Mouse (Mus musculus) spleen, postnatal 36 days (tissue): ENCODE measurements around the gene Gm21731.
"Not testable (repeated sequence)": the region's sequence is repeated elsewhere in the genome, so short reads cannot be mapped to it uniquely, and the experiment has no call there.

ENCODE experiments used
- DNase-seq, 2 experiments: peaks; one replicate each; pipeline ENCODE4 v3.0.0; 2022; ENCODE audit warnings: low spot score in 2 of 2, mixed read lengths in 1 of 2

Gene Gm21731

GRCm38 (mm10) chr13:120238811-120239210, at the start of gene Gm21731:
Gene Gm21731, plus strand, starts transcription at chr13:120239111.
- DNase-seq, result not testable (repeated sequence)

- not testable (repeated sequence) for DNase-seq
Observed at GRCm38 (mm10) chr13:120196189-120196821, 42.6 kb upstream of the Gm21731 start.

DNA sequence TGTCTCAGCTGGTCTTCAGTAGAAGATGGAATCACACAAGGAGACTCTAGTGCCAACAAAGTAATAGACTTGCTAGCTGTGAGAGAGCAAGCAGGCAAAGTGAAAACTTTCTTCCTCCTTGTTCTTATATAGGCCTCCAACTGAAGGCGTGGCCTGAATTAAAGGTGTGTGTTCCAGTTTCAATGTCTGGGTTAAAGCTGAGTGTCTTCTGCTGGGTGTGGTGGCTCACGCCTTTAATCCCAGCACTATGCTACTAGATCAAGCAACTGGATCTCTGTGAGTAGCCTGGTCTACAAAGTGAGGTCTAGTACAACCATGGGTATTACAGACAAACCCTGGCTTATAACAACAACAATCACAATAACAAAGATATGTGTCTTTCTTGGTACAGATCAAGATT, 23.1 kb upstream of the Gm21731 start, which contains the start of gene Gm21762:
TSS of gene Gm21762 (minus strand) at position 101 of the 400 bp plus-strand sequence.
- DNase-seq, result not testable (repeated sequence)

DNA sequence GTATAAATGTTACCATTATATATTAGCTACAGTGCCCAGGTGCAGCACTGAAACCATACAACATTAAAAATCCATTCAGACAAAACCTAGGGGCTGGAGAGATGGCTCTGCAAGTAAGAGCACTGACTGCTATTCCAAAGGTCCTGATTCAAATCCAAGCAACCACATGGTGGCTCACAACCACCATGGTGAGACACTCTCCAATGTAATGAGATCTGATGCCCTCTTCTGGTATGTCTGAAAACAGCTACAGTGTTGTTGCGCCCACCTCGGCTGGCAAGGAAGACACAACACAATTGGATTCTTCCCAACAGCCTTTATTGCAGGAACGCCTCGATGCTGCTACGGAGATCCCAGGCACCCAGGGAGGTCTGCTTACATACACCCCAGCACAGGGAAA, 18.0 kb upstream of the Gm21731 start:
- peak in 1 of 2 experiments; percentile 6 for DNase-seq

- not testable (repeated sequence) for DNase-seq
Observed at GRCm38 (mm10) chr13:120223012-120223659, 15.8 kb upstream of the Gm21731 start.

GRCm38 (mm10) chr13:120231798-120232197, 7.1 kb upstream of the Gm21731 start:
- not testable (repeated sequence) for DNase-seq

DNA sequence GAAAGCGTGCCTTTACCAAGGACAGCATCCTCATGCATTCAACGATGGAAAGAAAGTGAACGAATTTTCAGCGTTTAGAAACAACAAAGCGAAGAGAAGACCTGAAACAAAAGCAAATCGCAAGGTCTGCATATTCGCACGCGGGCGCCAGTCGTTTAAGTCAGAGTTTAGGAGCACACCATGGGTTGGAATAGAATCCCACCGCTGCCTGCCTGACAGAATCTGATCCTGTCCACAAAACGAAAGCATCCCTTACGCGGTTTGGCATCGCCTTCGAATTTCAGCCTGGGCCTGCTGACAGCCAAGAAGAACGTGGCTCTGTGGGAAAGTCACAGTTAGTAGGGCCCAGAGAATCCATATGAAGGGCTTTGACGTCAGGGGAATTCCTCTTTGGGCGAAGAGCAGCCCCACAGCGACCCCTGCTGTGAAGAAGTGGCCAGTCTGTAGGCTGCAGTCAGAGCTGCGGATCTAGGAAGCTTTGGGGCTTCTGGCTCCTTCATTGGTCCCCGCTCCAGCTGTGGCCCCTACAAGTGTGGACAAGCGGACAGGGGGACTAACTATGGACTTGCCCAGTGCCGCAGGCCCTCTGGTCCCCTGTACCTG, 6.4 kb upstream of the Gm21731 start:
- DNase-seq, result not testable (repeated sequence)

- DNase-seq, result not testable (repeated sequence)
Observed at GRCm38 (mm10) chr13:120251208-120251924, 12.5 kb downstream of the Gm21731 start.

DNA sequence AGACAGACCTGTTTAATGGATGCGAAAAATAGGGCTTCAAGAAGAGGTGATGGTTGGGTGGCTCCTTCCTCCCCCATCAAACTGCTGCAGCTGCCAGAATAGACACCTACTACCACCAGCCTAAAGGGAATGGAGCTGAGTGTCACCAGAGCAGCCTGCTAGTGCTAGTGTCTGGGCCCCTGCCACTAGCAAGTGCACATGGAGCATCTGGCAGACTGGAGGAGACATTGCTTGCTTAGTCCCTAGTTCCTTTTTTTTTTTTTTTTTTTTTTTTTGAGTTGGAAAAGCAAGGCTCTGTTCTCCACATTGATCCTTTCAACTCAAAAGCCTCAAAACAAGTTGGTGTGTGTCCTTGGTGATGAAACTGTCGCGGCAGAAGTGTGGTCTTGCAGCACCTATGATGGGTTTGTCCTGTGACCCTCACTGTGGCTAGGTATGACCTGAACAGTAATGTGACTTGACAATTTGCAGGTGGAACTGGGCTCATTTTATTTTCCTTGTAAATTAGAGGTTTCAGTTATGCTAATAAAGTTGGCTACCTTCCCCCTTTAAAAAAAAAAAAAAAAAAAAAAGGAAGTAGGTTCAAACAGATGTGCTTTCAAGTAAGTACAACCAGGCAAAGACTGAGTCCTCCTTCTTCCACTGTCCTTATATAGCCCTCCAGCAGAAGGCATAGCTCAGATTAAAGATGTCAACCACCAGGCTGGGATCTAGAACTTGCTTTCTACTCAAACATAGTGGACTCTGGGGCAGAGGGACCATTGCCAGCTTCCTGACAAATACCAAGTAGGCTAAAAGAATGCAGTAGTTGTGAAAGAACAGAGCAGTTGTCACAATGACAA, 20.1 kb downstream of the Gm21731 start:
- DNase-seq, result peak; percentile 24 to 59

DNA sequence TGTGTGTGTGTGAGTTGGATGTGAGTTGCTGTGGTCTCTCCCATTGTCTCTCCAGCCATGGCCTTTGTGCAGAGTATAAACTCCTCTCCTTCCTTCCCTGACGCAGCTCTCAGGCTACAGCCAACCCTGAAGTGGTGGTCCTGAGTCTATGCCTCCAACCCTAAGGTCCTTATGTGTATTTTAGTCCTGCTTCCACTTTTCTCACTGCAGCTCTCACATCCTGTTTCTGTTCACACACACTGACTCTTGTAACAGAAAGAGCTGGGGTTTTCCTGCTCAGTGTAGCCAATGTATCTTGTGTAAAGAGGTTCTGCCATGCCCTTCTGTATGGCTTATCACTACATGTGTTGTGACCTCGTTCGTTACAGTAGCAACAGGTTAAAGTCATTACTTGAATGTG, 20.8 kb downstream of the Gm21731 start:
- peak; percentile 33 to 38 for DNase-seq

- not testable (repeated sequence) for DNase-seq
Observed at GRCm38 (mm10) chr13:120262870-120263269, 24.0 kb downstream of the Gm21731 start, which contains the start of gene AF067061. Gene AF067061, plus strand, starts transcription at chr13:120263114.

DNA sequence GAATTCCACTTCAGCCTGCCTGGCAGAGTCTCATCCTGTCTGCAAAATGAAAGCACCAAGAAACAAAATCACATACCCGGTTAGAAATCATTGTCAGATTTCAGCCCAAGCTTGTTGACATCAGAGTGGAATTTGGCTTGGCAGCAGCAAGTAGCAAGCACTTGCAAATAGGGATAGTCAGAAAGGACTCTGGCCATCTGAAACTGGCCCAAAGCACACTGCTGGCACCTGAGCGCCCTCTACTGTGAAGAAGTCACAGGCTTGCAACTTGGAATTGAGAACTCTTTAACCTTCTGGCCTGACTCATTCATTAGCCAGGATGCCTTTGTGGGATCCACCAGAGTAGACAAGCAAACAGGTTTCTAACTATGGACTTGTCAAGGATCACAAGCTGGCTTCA, 38.9 kb downstream of the Gm21731 start:
- DNase-seq, result not testable (repeated sequence)

DNA sequence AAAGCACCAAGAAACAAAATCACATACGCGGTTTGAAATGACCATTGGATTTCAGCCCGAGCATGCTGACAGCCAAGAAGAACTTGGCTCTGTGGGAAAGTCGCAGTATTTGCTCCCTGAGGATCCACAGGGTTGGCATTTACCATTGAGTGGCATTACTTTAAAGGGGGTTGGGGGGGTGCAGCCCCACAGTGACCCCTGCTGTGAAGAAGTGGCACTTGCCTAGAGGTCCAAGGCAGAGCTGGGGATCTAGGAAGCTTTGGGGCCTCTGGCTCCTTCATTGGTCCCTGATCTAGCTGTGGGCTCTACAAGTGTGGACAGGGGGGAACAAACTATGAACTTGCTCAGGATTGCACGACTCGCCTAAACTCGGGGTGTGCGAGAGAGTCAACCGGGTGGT, 39.9 kb downstream of the Gm21731 start:
- DNase-seq, result no peak
